Mouse (Mus musculus): ENCODE measurements around the gene Gpatch4. TPM values are rescaled to one million over a fixed set of nuclear protein-coding genes. Genes with fewer than 3 reads are reported as not detected.

The Gpatch4 gene
- 6.3 and 10.8 TPM in 2 replicates for polyA plus RNA-seq (2012; ENCODE audit: low replicate concordance)

DNA sequence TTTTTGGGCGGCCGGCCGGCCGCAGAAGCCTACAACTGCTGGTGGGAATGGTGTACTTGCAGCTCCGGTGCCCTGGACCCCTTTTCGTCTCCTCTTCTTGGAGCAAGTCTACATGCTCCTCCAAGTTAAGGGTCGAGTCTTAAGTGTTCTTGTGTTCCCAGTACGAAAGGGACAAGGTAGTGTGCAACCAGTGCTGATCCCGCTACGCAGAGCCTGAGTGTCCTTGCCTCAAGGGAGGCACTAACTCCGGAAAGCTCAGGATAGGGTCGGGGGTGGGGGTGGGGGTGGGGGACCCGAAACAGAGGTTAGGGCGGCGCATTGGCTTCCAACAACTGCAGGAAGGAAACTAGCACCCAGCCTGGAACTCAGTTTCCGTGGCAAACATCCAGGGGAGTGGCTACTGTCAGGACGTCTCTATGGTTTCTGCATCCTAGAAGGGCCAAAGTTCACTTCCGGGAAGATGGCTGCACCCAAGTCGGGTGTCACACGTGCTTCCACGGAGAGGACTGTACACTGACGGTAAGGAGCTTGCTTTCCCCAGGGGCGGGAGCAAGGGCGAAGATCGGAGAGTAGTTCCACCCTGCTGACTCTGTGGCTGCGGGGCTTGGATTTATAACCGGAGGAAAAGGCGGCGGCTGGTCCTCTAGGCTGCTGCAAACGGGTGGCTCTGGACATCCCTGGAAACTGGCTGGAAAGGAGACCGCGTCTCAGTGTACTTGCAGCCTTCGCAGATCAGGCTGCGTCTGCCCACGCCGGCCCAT is at the start of gene Gpatch4:
Gpatch4 (plus strand) TSS at position 448 of the 761 bp plus-strand sequence.

DNA sequence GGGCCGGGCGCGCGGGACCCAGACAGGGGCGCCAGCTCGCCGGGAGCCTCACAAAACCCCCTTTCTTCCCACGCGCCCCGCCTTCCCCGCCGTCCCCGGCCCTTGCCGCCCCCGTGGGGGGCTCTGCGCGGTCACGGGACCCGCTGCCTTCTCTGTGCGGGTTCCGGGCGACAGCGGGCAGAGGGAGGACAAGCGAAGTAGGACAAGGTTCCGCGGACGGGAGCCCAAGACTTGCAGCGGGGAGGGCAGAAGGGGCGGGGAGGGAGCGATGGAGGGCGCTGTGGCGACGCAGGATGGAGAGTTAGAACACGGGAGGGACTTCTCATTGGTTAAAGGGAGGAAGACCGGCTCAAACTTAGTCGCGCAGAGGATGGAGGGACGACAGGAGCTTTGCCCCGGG is 42.7 kb upstream of the Gpatch4 start, which contains the start of gene Bcan:
Bcan (minus strand) TSS at position 50 of the 400 bp plus-strand sequence.

DNA sequence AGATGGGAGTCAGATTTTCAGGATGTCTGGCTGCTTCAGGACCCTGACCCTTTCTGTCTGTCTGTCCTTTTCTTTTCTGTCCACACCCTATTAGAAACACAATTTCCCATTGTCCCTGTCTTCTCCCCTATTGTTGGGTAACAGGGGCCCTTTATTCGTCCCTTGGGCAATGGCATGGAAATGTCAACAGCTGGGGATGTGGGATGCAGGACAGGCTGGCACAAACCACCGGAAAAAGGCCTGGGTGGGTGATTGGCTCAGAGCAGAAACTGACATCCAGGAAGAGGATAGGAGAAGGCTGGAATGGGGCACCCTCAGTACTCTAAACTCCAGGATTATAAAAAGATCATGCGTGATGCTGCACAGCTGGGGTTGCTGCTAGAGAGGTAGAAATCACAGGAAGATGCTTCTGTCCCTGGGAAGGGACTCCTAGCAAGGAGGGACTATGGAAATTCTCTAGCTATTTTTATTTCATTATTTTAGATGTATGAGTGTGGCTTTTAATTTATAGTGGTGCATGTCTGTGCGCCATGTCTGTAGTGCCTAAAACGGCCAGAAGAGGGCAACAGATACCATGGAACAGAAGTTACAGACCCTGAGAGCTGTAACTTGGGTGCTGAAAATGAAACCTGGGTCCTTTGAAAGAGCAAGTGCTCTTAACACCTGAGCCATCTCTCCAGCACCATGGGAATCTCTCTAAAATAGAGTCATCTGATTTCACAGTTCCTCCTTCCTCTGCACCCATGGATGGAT is 15.3 kb upstream of the Gpatch4 start, which contains the start of gene Hapln2:
Hapln2 (minus strand) TSS at position 150 of the 753 bp plus-strand sequence.

DNA sequence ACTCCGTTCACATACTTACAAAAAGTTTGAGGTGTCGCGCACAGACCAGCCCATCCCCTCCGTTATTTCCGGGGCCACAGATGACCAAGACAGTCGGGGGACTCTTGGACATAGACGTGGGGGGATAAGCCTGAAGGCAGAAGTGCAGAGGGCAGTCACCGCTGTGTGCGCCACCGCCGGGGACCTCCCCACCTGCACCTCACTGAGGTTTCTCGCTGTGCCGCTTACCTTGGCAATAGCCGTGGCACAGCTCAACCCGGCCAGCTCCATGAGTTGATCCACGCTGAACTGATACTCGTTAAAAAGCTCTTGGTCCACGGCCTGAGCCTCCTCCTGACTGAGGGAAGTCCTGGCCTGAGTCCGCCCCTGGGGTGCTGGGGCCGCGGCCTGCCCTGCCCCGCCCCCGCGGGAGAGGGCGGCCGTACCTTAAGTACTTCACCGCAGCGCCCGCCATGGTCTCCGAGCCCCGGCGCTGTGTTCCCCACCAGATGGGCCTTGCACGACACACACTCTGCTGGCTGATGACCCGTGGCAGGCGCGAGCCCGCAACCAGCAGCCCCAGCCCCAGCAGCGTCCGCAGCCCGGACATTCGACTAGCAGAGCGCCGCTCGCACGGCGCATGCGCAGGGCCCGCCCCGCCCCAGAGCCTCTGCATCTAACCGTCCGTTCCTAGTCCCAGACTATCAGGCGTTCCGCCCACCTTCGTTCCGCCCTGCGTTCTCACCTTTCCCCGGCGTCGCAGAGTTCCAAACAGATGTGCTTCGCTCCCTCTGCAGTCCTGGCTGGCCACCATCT is 15.2 kb downstream of the Gpatch4 start, which contains the start of gene Naxe:
Naxe (minus strand) TSS at position 594 of the 795 bp plus-strand sequence.

DNA sequence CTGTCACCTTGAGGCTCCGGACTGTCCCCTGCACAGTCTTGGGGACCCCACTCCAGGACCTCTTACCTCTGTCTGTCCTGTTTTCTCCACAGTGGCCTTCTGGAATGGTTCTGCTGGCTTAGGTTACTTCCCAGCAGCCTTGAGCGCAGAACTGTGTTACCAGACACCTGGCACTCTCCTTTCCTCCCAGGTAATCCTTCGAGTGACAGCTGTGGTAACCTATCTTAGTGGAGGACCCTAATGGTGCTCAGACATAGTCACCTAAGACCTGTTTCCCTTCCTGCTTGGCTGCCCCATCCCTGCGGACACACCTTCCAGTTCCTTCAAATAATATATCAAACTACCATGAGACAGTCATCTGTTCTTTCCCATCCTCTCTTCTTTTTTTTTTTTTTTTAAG is 35.3 kb downstream of the Gpatch4 start, which contains the start of gene Ttc24:
Ttc24 (minus strand) TSS at position 101 of the 400 bp plus-strand sequence.

DNA sequence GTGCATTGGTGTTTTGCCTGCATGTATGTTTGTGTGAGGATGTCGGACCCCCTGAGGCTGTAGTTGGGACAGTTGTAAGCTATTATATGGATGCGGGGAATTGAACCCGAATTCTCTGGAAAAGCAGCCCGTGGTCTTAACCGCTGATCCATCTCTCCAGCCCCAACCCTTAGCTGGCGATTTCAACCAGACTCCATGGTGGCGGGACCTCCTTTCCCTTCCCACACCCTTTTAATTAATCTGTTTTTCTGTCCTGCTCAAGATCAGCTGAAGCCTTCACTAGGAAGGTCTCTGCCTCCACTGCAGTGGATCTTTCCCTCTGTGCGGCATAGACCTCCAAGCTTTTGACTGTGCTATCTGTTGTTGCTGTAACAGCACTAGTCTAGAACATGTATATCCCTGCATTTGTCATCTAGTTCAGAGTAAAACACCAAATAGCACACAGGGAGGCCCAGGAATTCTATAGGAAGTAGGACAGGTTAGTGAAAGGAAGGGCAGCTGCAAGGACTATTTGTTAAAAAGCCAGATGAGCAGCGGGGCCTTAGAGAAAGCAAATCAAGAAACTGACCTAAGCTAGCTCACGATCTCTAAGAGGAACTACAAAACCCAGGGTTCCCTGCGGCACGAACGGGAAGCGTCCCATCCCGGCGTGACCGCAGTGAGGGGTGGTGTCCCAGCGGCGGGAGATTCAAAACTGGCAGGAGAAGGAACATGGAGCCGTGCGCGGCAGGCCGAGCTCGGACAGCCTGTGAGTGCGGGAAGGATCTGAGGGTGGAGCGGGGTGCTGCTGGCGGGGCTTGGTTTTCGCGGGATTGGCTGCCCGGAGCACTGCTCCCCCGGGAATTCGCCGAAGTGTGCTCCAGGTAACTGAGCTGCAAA is 38.7 kb downstream of the Gpatch4 start, which contains the start of gene Iqgap3:
Iqgap3 (plus strand) TSS at position 627 of the 879 bp plus-strand sequence.

Other genes with a start within 250 kb of the Gpatch4 start
- 0.07 TPM in 1 of 2 replicates, not detected in the other for gene Ntrk1, start 247.9 kb upstream of the Gpatch4 start, polyA plus RNA-seq (2012; ENCODE audit: low replicate concordance)
- gene Insrr, start 246.2 kb upstream of the Gpatch4 start, polyA plus RNA-seq (2012; ENCODE audit: low replicate concordance): 0.07 and 0.25 TPM in 2 replicates
- gene Pear1, start 218.8 kb upstream of the Gpatch4 start, polyA plus RNA-seq (2012; ENCODE audit: low replicate concordance): 27.1 and 31.2 TPM in 2 replicates
- gene Sh2d2a, start 196.4 kb upstream of the Gpatch4 start, polyA plus RNA-seq (2012; ENCODE audit: low replicate concordance): 5.7 and 12.1 TPM in 2 replicates
- 82.3 and 132 TPM in 2 replicates for gene Prcc, start 157.5 kb upstream of the Gpatch4 start, polyA plus RNA-seq (2012; ENCODE audit: low replicate concordance)
- 767 and 952 TPM in 2 replicates for gene Hdgf, start 136.8 kb upstream of the Gpatch4 start, polyA plus RNA-seq (2012; ENCODE audit: low replicate concordance)
- gene Mrpl24, start 123.6 kb upstream of the Gpatch4 start, polyA plus RNA-seq (2012; ENCODE audit: low replicate concordance): 3.9 and 12.2 TPM in 2 replicates
- gene Isg20l2, start 112.8 kb upstream of the Gpatch4 start, polyA plus RNA-seq (2012; ENCODE audit: low replicate concordance): 13.1 and 20.4 TPM in 2 replicates
- gene Rrnad1, start 112.4 kb upstream of the Gpatch4 start, polyA plus RNA-seq (2012; ENCODE audit: low replicate concordance): 8.5 and 26.9 TPM in 2 replicates
- gene Crabp2, start 94.4 kb upstream of the Gpatch4 start, polyA plus RNA-seq (2012; ENCODE audit: low replicate concordance): not detected in 2 replicates
- gene Nes, start 72.0 kb upstream of the Gpatch4 start, polyA plus RNA-seq (2012; ENCODE audit: low replicate concordance): 0.62 and 1.3 TPM in 2 replicates
- not detected in 2 replicates for gene Bcan, start 42.9 kb upstream of the Gpatch4 start, polyA plus RNA-seq (2012; ENCODE audit: low replicate concordance)
- gene Hapln2, start 15.5 kb upstream of the Gpatch4 start, polyA plus RNA-seq (2012; ENCODE audit: low replicate concordance): not detected in 2 replicates
- 12.6 and 22.1 TPM in 2 replicates for gene Naxe, start 15.4 kb downstream of the Gpatch4 start, polyA plus RNA-seq (2012; ENCODE audit: low replicate concordance)
- gene Ttc24, start 35.2 kb downstream of the Gpatch4 start, polyA plus RNA-seq (2012; ENCODE audit: low replicate concordance): not detected in 2 replicates
- 5.7 and 16.2 TPM in 2 replicates for gene Iqgap3, start 38.9 kb downstream of the Gpatch4 start, polyA plus RNA-seq (2012; ENCODE audit: low replicate concordance)
- 122 and 139 TPM in 2 replicates for gene Mef2d, start 99.3 kb downstream of the Gpatch4 start, polyA plus RNA-seq (2012; ENCODE audit: low replicate concordance)
- 0.09 TPM in 1 of 2 replicates, not detected in the other for gene Rhbg, start 211.6 kb downstream of the Gpatch4 start, polyA plus RNA-seq (2012; ENCODE audit: low replicate concordance)
- not detected in 2 replicates for gene Gm38392, start 244.1 kb downstream of the Gpatch4 start, polyA plus RNA-seq (2012; ENCODE audit: low replicate concordance)